Mouse (Mus musculus) hindbrain, embryonic 14.5 days (tissue): ENCODE measurements around the gene Tgm2. TPM values are rescaled to one million over a fixed set of nuclear protein-coding genes. Genes with fewer than 3 reads are reported as not detected.

Source experiments
- ATAC-seq: fragments of 200-750 bp; cut with Nextera tagmentation; 2 replicates; pipeline ENCODE4 v1.8.0; 2017; ENCODE audit warnings: moderate number of reproducible peaks, mild to moderate bottlenecking, moderate TSS enrichment, moderate library complexity; ENCODE audit not compliant: low FRiP score
- DNase-seq: peaks from one replicate; pipeline ENCODE4 v3.0.0-alpha.2; 2015; ENCODE audit warnings: low spot score
- H3K27ac ChIP-seq: fragments of 300-500 bp; sonication (generic); 2 replicates; pipeline ENCODE4 v1.5.1; 2014; ENCODE audit warnings: mild to moderate bottlenecking, moderate library complexity
- H3K27me3 ChIP-seq: fragments of 300-500 bp; sonication (generic); 2 replicates; pipeline ENCODE4 v1.6.1; 2014; ENCODE audit warnings: mild to moderate bottlenecking, low read length, mixed read lengths; ENCODE audit not compliant: control insufficient read depth, insufficient read depth
- H3K36me3 ChIP-seq: fragments of 300-500 bp; sonication (generic); replicated peaks from 2 replicates; pipeline ENCODE4 v1.6.1; 2014; ENCODE audit not compliant: control insufficient read depth, insufficient read depth
- H3K4me1 ChIP-seq: fragments of 300-500 bp; sonication (generic); replicated peaks from 2 replicates; pipeline ENCODE4 v1.6.1; 2014; ENCODE audit warnings: antibody characterized with exemption, low read length, mixed read lengths; ENCODE audit not compliant: control insufficient read depth, insufficient read depth
- H3K4me2 ChIP-seq: fragments of 300-500 bp; sonication (generic); replicated peaks from 2 replicates; pipeline ENCODE4 v1.6.1; 2014; ENCODE audit warnings: mild to moderate bottlenecking, moderate library complexity
- H3K4me3 ChIP-seq: fragments of 300-500 bp; sonication (generic); replicated peaks from 2 replicates; pipeline ENCODE4 v1.5.1; 2014; ENCODE audit warnings: mild to moderate bottlenecking, low read length
- H3K9ac ChIP-seq: fragments of 300-500 bp; sonication (generic); 2 replicates; pipeline ENCODE4 v1.6.1; 2014
- H3K9me3 ChIP-seq: fragments of 300-500 bp; sonication (generic); 2 replicates; pipeline ENCODE4 v1.6.1; 2016; ENCODE audit warnings: low read length; ENCODE audit not compliant: control insufficient read depth
- WGBS: fragments of 180-500 bp; shearing (Covaris S2); extraction: QIAGEN DNeasy Blood & Tissue Kit; methylation state at CpG from one replicate; pipeline ENCODE4 v1.1.7; 2014; 5-methylcytosine and 5-hydroxymethylcytosine counted together
- polyA plus RNA-seq: library from polyadenylated mRNA; unstranded; fragments of >200 nt; fragmentation: Nextera tagmentation; extraction: Ambion mirVana; gene quantifications from 2 replicates; pipeline ENCODE4 v1.2.1, GENCODE M21; 2014

Tgm2 gene
- polyA plus RNA-seq, 1 experiment from 2014 or later: 6.1 TPM

DNA sequence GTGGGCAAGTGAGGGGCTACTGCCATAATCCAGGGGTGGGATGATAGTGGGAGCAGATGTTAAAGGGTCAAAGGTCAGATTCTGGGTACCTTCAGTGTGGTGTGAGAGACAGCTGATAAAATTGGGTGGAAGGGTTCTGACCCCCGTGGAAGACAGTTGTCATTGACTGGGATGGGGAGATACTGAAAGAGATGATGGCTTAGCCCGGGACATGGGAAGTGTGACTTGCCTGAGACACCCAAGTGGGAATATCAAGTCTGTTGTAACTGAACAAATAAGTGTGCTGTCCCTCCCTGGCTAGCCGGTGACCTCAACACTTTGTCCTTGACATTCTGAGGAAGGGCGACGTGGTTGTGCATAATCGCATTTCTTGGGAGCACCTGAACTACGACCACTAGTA, 23.5 kb upstream of the Tgm2 start:
- no peaks in the 10 kb centered on the region for H3K36me3 ChIP-seq
- whole genome bisulfite sequencing: 94% methylated on average over 7 of the region's 7 CpGs
- no peak for ATAC-seq

DNA sequence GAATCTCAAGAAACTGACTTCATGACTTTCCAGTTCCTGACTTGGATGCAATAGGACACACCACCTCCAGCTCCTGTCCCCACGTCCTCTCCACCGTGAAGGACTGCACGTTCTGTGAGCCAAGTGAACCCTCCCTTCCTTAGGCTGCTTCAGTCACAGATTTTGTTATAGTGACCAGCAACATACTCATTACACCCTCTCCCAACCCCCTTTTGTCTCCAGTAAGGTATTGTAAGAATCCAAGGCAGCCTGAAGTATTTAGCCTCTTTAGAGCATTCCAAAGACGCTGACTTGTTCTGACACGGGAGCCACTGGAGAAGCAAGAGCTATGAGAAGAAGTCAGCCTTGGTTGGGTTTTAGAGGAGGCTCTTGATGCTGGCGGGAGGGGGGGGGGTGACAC, 23.1 kb upstream of the Tgm2 start:
- H3K9me3 ChIP-seq: no peaks in the 10 kb centered on the region
- no peak overlapping the region for H3K4me3 ChIP-seq
- 81% methylated on average over 6 of the region's 6 CpGs for WGBS
- no peak for ATAC-seq
- H3K27me3 ChIP-seq: no peaks in the 10 kb centered on the region
- H3K4me1 ChIP-seq: no peaks in the 10 kb centered on the region
- no peak overlapping the region for H3K27ac ChIP-seq
- H3K36me3 ChIP-seq: no peaks in the 10 kb centered on the region
- no peak overlapping the region for H3K4me2 ChIP-seq
- H3K9ac ChIP-seq: no peak overlapping the region
- DNase-seq: no peak

More for the DNA sequence above, 23.5 kb upstream of the Tgm2 start:
- no peak overlapping the region for H3K4me2 ChIP-seq
- H3K9me3 ChIP-seq: no peaks in the 10 kb centered on the region
- no peaks in the 10 kb centered on the region for H3K27me3 ChIP-seq
- no peak for DNase-seq
- H3K4me3 ChIP-seq: no peak overlapping the region
- H3K27ac ChIP-seq: no peak overlapping the region
- H3K4me1 ChIP-seq: no peaks in the 10 kb centered on the region
- H3K9ac ChIP-seq: no peak overlapping the region

DNA sequence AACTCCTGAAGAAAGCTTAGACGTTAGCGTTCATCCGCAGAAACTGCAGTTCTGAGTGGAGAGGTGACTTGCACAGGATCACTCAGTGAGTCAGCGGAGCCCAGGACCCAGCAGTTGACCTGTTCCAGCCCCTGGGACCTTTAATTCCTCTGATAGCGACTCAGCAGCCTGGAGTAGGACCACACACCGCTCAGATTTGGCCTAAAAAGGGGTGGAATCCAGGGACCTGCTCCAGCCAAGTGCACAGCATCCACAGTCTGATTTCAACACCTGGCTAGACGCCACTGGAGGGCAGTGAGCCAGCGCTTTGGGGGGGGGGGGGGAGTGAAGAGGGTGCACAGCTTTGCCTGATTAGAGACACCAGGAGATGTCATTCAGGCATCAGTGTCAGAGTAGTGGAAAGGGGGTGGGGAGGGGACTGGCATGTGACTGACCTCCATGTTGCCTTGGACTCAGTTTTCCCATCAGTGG, 22.5 kb upstream of the Tgm2 start:
- Histone ChIP-seq H3K4me2 (no peak overlapping the region), H3K9ac (no peak overlapping the region), H3K9me3 (no peaks in the 10 kb centered on the region), H3K27ac (no peak overlapping the region), H3K4me1 (no peaks in the 10 kb centered on the region), H3K27me3 (no peaks in the 10 kb centered on the region), H3K4me3 (no peak overlapping the region), H3K36me3 (no peaks in the 10 kb centered on the region)
- DNase-seq: no peak
- no peak for ATAC-seq
- 67% methylated on average over 8 of the region's 8 CpGs for WGBS

DNA sequence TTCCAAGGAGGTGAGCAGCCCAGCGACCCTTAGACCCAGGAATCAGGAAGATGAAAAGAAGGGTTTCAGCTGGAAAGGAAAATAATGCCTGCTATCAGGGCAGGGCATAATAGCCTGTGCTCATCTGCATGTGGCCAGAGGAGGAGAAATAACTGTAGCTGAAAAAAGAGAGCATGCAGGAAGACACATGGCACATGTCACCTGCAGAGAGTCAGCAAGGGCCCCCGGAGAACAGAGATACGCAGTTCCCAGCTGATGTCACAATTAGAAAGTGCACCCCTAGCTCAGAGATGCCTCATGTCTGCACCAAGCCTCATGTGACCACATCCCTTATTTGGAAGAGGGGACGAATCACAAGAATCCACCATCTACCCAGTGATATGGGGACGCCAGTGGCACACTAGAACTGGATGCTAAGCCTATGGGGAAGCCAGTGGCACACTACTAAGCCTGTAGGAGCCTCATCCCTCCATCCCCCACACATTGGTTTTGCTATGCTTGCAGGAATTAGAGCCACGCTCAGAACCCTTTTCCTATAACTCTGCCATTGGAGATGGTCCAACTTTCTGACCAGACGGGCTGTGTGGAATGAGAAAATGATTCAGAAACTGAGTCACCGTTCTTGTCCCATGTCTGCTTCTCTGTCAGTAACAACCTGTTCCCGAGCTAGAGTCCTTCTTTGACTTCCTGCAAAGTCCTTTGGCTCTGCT, 21.4 kb upstream of the Tgm2 start:
- Histone ChIP-seq H3K36me3 (no peaks in the 10 kb centered on the region), H3K4me3 (no peak overlapping the region), H3K9ac (no peak overlapping the region), H3K9me3 (no peaks in the 10 kb centered on the region), H3K27me3 (no peaks in the 10 kb centered on the region), H3K4me2 (no peak overlapping the region), H3K27ac (no peak overlapping the region; the same call in 1 of the 2 replicates), H3K4me1 (no peaks in the 10 kb centered on the region)
- 63% methylated on average over 9 of the region's 9 CpGs for WGBS
- no peak for ATAC-seq
- DNase-seq: no peak

DNA sequence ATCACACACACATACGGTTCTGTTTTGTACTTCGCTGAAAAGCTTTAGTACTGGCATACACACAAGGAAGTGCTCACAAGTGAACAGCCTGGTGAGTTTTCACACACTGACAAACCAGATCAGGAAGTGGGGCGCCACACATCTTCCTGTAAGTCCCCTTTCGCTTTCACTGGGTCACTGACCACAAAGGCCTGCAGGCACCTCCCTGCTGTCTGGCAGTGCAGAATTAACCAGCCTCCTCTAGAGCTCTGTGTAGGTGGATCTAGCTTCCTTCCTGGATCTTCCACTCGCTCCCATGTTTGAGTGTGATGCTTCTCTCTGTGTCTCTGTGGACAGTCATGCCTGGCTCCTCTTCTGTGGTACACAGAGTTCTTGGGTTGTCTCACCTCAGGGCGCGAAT, 20.4 kb upstream of the Tgm2 start:
- no peak for DNase-seq
- 82% methylated on average over 7 of the region's 7 CpGs for WGBS
- no peaks in the 10 kb centered on the region for H3K4me1 ChIP-seq
- H3K36me3 ChIP-seq: no peaks in the 10 kb centered on the region
- H3K27me3 ChIP-seq: no peaks in the 10 kb centered on the region
- H3K27ac ChIP-seq: no peak overlapping the region
- no peak for ATAC-seq
- no peak overlapping the region for H3K4me3 ChIP-seq
- H3K9me3 ChIP-seq: no peaks in the 10 kb centered on the region
- no peak overlapping the region for H3K9ac ChIP-seq
- no peak overlapping the region for H3K4me2 ChIP-seq

DNA sequence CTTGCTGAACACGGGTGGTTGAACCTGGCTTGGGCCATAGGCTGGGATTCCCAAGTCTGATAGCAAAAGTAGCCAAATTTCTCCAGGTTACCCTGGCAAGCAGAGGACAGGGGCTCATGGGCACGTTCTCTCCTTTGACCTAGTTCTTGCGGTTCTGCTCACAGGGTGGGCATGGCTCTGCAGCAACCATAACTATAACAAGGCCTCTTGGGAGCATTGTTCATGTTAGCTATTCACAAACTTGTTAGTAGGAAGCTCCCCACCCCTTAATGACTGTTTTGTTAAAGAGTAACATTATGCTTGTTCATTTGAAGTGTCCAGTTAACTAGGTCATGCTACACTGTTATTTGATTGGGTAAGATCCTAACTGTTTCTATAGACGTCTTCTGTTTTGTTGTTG, 19.5 kb upstream of the Tgm2 start:
- no peak overlapping the region for H3K4me3 ChIP-seq
- no peak overlapping the region for H3K4me2 ChIP-seq
- ATAC-seq (no peak), DNase-seq (no peak)
- no peaks in the 10 kb centered on the region for H3K27me3 ChIP-seq
- no peaks in the 10 kb centered on the region for H3K9me3 ChIP-seq
- H3K36me3 ChIP-seq: no peaks in the 10 kb centered on the region
- H3K9ac ChIP-seq: no peak overlapping the region
- 79% methylated on average over 4 of the region's 4 CpGs for WGBS
- no peak overlapping the region for H3K27ac ChIP-seq
- no peaks in the 10 kb centered on the region for H3K4me1 ChIP-seq

DNA sequence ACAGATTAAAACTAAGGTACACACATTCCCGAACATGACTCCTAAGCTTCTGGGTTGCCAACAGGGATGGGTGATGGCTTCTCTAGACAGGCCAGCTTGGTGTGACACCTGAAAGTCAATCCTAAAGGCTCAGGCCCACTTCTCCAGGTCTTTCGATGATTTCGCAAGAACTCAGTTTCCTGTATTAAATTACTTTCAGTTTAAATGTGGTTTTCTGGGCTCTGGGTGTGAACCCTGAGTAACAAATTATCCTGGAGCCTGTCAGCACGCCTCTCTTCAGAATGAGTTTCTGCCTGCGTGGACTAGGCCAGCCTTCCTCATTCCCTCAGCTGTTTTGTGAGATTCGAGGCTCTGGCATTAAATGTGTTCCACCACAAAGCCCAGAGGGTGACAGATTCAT, 16.8 kb upstream of the Tgm2 start:
- Histone ChIP-seq H3K27ac (no peak overlapping the region), H3K9me3 (no peaks in the 10 kb centered on the region), H3K36me3 (no peaks in the 10 kb centered on the region), H3K4me2 (no peak overlapping the region), H3K27me3 (no peaks in the 10 kb centered on the region), H3K4me1 (no peaks in the 10 kb centered on the region), H3K4me3 (no peak overlapping the region), H3K9ac (no peak overlapping the region)
- WGBS: 85% methylated on average over 6 of the region's 6 CpGs
- no peak for ATAC-seq
- no peak for DNase-seq

DNA sequence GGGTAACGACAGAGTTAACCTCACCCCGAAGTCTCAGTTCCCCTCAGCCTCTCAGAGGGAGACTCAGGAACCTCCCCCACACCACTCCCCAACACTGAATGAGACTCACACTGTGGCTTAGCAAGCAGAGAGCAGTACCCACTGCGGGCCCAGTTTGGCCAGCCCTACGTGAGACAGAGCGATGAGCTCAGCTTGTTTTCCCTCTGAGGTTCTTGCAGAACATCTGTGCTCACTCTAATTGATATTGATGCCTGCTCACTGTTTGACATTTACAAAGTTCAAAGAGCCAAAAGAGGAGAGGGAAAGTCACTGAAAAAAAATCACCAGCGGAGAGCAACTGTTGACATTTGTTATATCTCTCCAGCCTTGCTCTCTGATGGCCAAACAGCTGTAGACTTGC, 15.5 kb upstream of the Tgm2 start:
- Histone ChIP-seq H3K36me3 (no peaks in the 10 kb centered on the region), H3K4me2 (no peak overlapping the region), H3K27ac (no peak overlapping the region), H3K9ac (no peak overlapping the region), H3K27me3 (no peaks in the 10 kb centered on the region), H3K4me3 (no peak overlapping the region), H3K9me3 (no peaks in the 10 kb centered on the region), H3K4me1 (no peaks in the 10 kb centered on the region)
- ATAC-seq (no peak), DNase-seq (no peak)
- 85% methylated on average over 6 of the region's 6 CpGs for WGBS

DNA sequence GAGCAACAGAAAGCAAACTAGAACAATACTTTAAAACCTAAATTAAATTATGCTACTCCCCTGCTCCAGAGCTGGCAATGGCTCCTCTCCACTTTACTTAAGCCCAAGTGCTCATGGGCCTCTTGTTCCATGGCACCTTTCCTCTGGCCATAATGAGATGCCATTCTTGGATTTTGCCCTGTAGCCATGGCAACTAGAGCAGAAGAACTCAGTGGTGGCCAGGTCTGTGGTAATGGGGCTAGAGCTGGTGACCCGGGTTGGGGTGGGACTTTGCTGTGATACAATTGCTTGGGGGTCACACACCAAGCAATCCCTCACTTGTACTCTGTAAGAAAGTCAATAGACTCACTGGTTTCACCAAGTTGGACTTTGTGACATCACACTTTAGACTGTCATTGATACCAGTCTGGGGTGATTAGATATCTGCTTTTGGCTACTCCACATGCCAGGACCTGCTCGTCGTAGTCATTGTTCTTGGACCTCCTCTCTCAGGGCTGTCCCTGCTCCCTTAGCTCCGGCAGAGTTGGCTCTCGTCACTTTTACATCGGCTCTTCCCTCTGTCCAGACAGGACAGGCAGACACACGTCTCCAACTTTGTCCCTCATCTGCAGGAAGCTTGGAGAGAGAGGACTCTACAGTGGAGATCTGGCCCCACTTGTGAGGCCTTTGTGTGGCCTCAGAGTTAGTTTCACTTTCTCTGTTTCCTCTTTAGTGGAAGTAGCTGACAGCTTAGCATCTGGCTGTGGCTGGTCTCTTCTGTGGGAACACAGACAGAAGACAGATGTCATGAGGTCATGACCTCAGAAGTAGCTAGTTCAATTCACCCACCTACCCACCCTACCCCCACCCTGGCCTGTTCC, 13.4 kb upstream of the Tgm2 start:
- Histone ChIP-seq H3K27ac (no peak overlapping the region), H3K4me2 (no peak overlapping the region), H3K9me3 (no peaks in the 10 kb centered on the region), H3K36me3 (no peaks in the 10 kb centered on the region), H3K9ac (no peak overlapping the region), H3K4me3 (no peak overlapping the region), H3K27me3 (no peaks in the 10 kb centered on the region), H3K4me1 (no peaks in the 10 kb centered on the region)
- DNase-seq: no peak
- 27% methylated on average over 7 of the region's 7 CpGs for WGBS
- ATAC-seq: no peak
